Mouse (Mus musculus): ENCODE data around the gene Plekhm2.

DNA sequence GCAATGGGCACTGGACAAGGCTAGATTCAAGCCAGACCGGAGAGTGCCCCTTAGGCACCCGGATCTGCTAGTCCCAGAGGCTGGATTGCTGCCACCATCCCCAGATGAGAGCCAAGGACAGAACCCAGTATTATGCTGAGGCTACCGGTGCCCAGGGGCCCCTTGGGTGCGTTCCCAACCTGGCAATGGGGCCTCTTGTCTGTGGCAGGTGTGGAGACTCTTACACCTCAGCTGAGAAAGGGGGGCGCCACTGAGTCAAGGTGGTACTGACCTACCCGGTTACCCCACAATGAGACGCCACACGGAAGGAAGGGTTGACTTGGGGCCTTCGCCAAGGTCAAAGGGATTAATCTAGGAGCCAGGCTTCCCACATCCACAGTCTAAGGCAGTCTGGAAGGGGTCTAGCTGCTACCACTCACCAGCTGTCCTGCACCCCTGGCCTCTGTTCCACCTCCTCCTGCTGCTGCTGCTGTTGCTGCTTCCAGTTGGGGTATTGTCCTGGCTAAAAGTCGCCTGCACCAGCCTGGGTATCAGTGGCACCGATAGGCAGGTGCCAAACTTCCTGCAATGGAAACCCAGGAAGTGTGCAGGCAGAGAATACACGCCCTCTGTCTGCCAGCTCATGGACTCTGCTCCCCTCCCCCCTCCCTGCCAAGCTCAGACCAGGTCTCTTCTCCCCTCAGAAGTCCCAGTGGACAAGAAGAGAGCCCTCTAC is 63.4 kb downstream of the Plekhm2 start:
- peak in 1 of 2 experiments; percentile 16; a peak in 1 of 4 replicates for TF ChIP-seq CTCF (conservative IDR thresholded peaks at IDR 0.05 in 1 of 2, IDR thresholded peaks at IDR 0.05 in 1 of 2; ENCODE audit: low read depth in 2 of 2, low read length in 2 of 2)
- no peak for TF ChIP-seq SIN3A (IDR thresholded peaks at IDR 0.05; ENCODE audit: low read length)
- TF ChIP-seq EP300 (IDR thresholded peaks at IDR 0.05; ENCODE audit: low read length): no peak
- no peak for TF ChIP-seq USF1 (IDR thresholded peaks at IDR 0.05; ENCODE audit: low read depth, low read length)
- TF ChIP-seq POLR2AphosphoS2 (IDR thresholded peaks at IDR 0.05; ENCODE audit: low read depth, low read length): no peak
- TF ChIP-seq MAZ (IDR thresholded peaks at IDR 0.05; ENCODE audit: low read depth, low read length): no peak
- no peak for TF ChIP-seq CHD1 (IDR thresholded peaks at IDR 0.05; ENCODE audit: low read depth, low read length)
- TF ChIP-seq POLR2A (IDR thresholded peaks at IDR 0.05; ENCODE audit: low read depth, low read length): no peak
- TF ChIP-seq SMC3 (IDR thresholded peaks at IDR 0.05; ENCODE audit: low read depth, low read length): no peak
- TF ChIP-seq RCOR1 (conservative IDR thresholded peaks at IDR 0.05; ENCODE audit: low read depth, low read length): no peak
- no peak for TF ChIP-seq NELFE (IDR thresholded peaks at IDR 0.05; ENCODE audit: low read depth, low read length)
- TF ChIP-seq JUN (IDR thresholded peaks at IDR 0.05; ENCODE audit: insufficient read depth, low read depth, low read length): no peak
- TF ChIP-seq RAD21 (IDR thresholded peaks at IDR 0.05; ENCODE audit: low read depth, low read length): no peak
- TF ChIP-seq ZKSCAN1 (IDR thresholded peaks at IDR 0.05; ENCODE audit: borderline replicate concordance, low read depth, low read length): no peak
